Mouse (Mus musculus) kidney, embryonic 15.5 days (tissue): ENCODE data around the gene B9d1. TPM values are rescaled to one million over a fixed set of nuclear protein-coding genes. Genes with fewer than 3 reads are reported as not detected.
A peak's percentile ranks its signal among the peaks of the same experiment; 100 is the strongest.

Source experiments
- ATAC-seq: fragments of 200-750 bp; cut with Nextera tagmentation; replicated peaks from 2 replicates; pipeline ENCODE4 v1.8.0; 2017; ENCODE audit warnings: moderate TSS enrichment; ENCODE audit not compliant: low FRiP score
- H3K27ac ChIP-seq: fragments of 300-500 bp; sonication (generic); 2 replicates; pipeline ENCODE4 v1.5.1; 2015; ENCODE audit warnings: mild to moderate bottlenecking, inconsistent platforms
- H3K27me3 ChIP-seq: fragments of 300-500 bp; sonication (generic); 2 replicates; pipeline ENCODE4 v1.6.1; 2015; ENCODE audit warnings: inconsistent platforms
- H3K36me3 ChIP-seq: fragments of 300-500 bp; sonication (generic); 2 replicates; pipeline ENCODE4 v1.6.1; 2015; ENCODE audit warnings: inconsistent platforms
- H3K4me1 ChIP-seq: fragments of 300-500 bp; sonication (generic); 2 replicates; pipeline ENCODE4 v1.6.1; 2015; ENCODE audit warnings: inconsistent platforms
- H3K4me2 ChIP-seq: fragments of 300-500 bp; sonication (generic); 2 replicates; pipeline ENCODE4 v1.6.1; 2015; ENCODE audit warnings: moderate library complexity, mild to moderate bottlenecking, inconsistent platforms
- H3K4me3 ChIP-seq: fragments of 300-500 bp; sonication (generic); replicated peaks from 2 replicates; pipeline ENCODE4 v1.5.1; 2015; ENCODE audit warnings: mild to moderate bottlenecking, inconsistent platforms
- H3K9ac ChIP-seq: fragments of 300-500 bp; sonication (generic); 2 replicates; pipeline ENCODE4 v1.6.1; 2015; ENCODE audit warnings: mild to moderate bottlenecking, inconsistent platforms
- H3K9me3 ChIP-seq: fragments of 300-500 bp; sonication (generic); replicated peaks from 2 replicates; pipeline ENCODE4 v1.6.1; 2016; ENCODE audit warnings: inconsistent platforms
- WGBS: fragments of 180-500 bp; shearing (Covaris S2); methylation state at CpG from one replicate; pipeline ENCODE4 v1.1.7; 2015; ENCODE audit warnings: mixed read lengths; 5-methylcytosine and 5-hydroxymethylcytosine counted together
- polyA plus RNA-seq: library from polyadenylated mRNA; unstranded; fragments of >200 nt; fragmentation: Nextera tagmentation; extraction: Ambion mirVana; gene quantifications from 2 replicates; pipeline ENCODE4 v1.2.1, GENCODE M21; 2015

The B9d1 gene
- polyA plus RNA-seq, 1 experiment from 2014 or later = 45.2 TPM

- Histone ChIP-seq H3K4me1 (peaks cover 34% of the 10 kb centered on the region), H3K9me3 (no peaks in the 10 kb centered on the region), H3K4me2 (peak overlapping the region; percentile 71), H3K36me3 (peaks cover 51% of the 10 kb centered on the region), H3K9ac (peak overlapping the region; percentile 79), H3K27ac (no peak overlapping the region), H3K27me3 (no peaks in the 10 kb centered on the region), H3K4me3 (peak overlapping the region; percentile 74)
- WGBS = 67% methylated on average over 12 of the region's 12 CpGs
- ATAC-seq = no peak
Observed at GRCm38 (mm10) chr11:61492749-61493401, 12.1 kb upstream of the B9d1 start.

- WGBS = under 1% methylated on average over 46 of the region's 50 CpGs
- Histone ChIP-seq H3K9me3 (no peaks in the 10 kb centered on the region), H3K27me3 (no peaks in the 10 kb centered on the region), H3K36me3 (peaks cover 43% of the 10 kb centered on the region), H3K9ac (peak overlapping the region; percentile 79), H3K4me1 (peaks cover 30% of the 10 kb centered on the region), H3K4me3 (peak overlapping the region; percentile 74), H3K27ac (peak overlapping the region; percentile 93), H3K4me2 (peak overlapping the region; percentile 71)
- ATAC-seq = peak; percentile 65
Observed at GRCm38 (mm10) chr11:61493525-61494128, 11.3 kb upstream of the B9d1 start.

GRCm38 (mm10) chr11:61494129-61494997, 10.6 kb upstream of the B9d1 start, which contains the start of gene Mapk7:
Gene Mapk7 (minus strand): TSS chr11:61494406.
- peaks cover 30% of the 10 kb centered on the region for H3K4me1 ChIP-seq
- H3K27me3 ChIP-seq = no peaks in the 10 kb centered on the region
- H3K9ac ChIP-seq = peak within 1 kb of the TSS; percentile 79
- peaks cover 36% of the 10 kb centered on the region for H3K36me3 ChIP-seq
- no peaks in the 10 kb centered on the region for H3K9me3 ChIP-seq
- peak within 1 kb of the TSS; percentile 74 for H3K4me3 ChIP-seq
- H3K4me2 ChIP-seq = peak within 1 kb of the TSS; percentile 71
- peak within 1 kb of the TSS; percentile 95 for H3K27ac ChIP-seq
- ATAC-seq = peak; percentile 96
- WGBS = under 1% methylated on average over 62 of the region's 62 CpGs

- no peaks in the 10 kb centered on the region for H3K27me3 ChIP-seq
- no peak for ATAC-seq
- H3K9ac ChIP-seq = no peak overlapping the region
- H3K4me1 ChIP-seq = peaks cover 18% of the 10 kb centered on the region
- peak overlapping the region; percentile 95; the same call in 1 of the 2 replicates for H3K27ac ChIP-seq
- no peak overlapping the region for H3K4me2 ChIP-seq
- H3K36me3 ChIP-seq = peaks cover 24% of the 10 kb centered on the region
- 86% methylated on average over 2 of the region's 2 CpGs for WGBS
- no peaks in the 10 kb centered on the region for H3K9me3 ChIP-seq
- H3K4me3 ChIP-seq = no peak overlapping the region
Observed at GRCm38 (mm10) chr11:61495528-61495927, 9.4 kb upstream of the B9d1 start.

GRCm38 (mm10) chr11:61497490-61497889, 7.5 kb upstream of the B9d1 start:
- H3K36me3 ChIP-seq = peaks cover 5% of the 10 kb centered on the region; the same call in 1 of the 2 replicates
- WGBS = 70% methylated on average over 1 of the region's 1 CpGs

GRCm38 (mm10) chr11:61498736-61499504, 6.0 kb upstream of the B9d1 start:
- Histone ChIP-seq H3K4me1 (peaks cover 6% of the 10 kb centered on the region; the same call in 1 of the 2 replicates), H3K27me3 (no peaks in the 10 kb centered on the region), H3K4me3 (no peak overlapping the region), H3K9ac (no peak overlapping the region), H3K27ac (no peak overlapping the region), H3K4me2 (no peak overlapping the region), H3K9me3 (no peaks in the 10 kb centered on the region), H3K36me3 (no peaks in the 10 kb centered on the region)
- ATAC-seq = no peak
- WGBS = 65% methylated on average over 6 of the region's 6 CpGs

More at GRCm38 (mm10) chr11:61497490-61497889, 7.5 kb upstream of the B9d1 start:
- Histone ChIP-seq H3K9me3 (no peaks in the 10 kb centered on the region), H3K4me1 (peaks cover 15% of the 10 kb centered on the region), H3K27me3 (no peaks in the 10 kb centered on the region), H3K4me3 (no peak overlapping the region), H3K27ac (no peak overlapping the region), H3K9ac (no peak overlapping the region), H3K4me2 (no peak overlapping the region)
- no peak for ATAC-seq

GRCm38 (mm10) chr11:61503933-61504332, 1.0 kb upstream of the B9d1 start:
- 0 out of 2 replicates have a peak overlapping the region, but pooled peaks have one; percentile 78 for H3K4me2 ChIP-seq
- WGBS = 78% methylated on average over 8 of the region's 8 CpGs
- no peak overlapping the region for H3K9ac ChIP-seq
- no peak for ATAC-seq
- no peaks in the 10 kb centered on the region for H3K27me3 ChIP-seq
- H3K9me3 ChIP-seq = no peaks in the 10 kb centered on the region
- no peak overlapping the region for H3K27ac ChIP-seq
- H3K36me3 ChIP-seq = no peaks in the 10 kb centered on the region
- H3K4me3 ChIP-seq = no peak overlapping the region
- peaks cover 21% of the 10 kb centered on the region for H3K4me1 ChIP-seq

GRCm38 (mm10) chr11:61514953-61515352, 10.0 kb downstream of the B9d1 start:
- Histone ChIP-seq H3K27ac (no peak overlapping the region), H3K36me3 (peaks cover 78% of the 10 kb centered on the region), H3K4me2 (no peak overlapping the region), H3K9me3 (no peaks in the 10 kb centered on the region), H3K27me3 (no peaks in the 10 kb centered on the region), H3K4me3 (no peak overlapping the region), H3K9ac (no peak overlapping the region), H3K4me1 (no peaks in the 10 kb centered on the region)
- WGBS = 43% methylated on average over 3 of the region's 3 CpGs
- no peak for ATAC-seq

GRCm38 (mm10) chr11:61517971-61518370, 13.0 kb downstream of the B9d1 start:
- H3K36me3 ChIP-seq = peaks cover 86% of the 10 kb centered on the region
- WGBS = 93% methylated on average over 1 of the region's 1 CpGs
- no peaks in the 10 kb centered on the region for H3K4me1 ChIP-seq

GRCm38 (mm10) chr11:61518871-61519270, 13.9 kb downstream of the B9d1 start:
- H3K4me1 ChIP-seq = no peaks in the 10 kb centered on the region
- H3K36me3 ChIP-seq = peaks cover 84% of the 10 kb centered on the region
- no peak for ATAC-seq
- no peak overlapping the region for H3K4me2 ChIP-seq
- H3K27me3 ChIP-seq = no peaks in the 10 kb centered on the region
- H3K9me3 ChIP-seq = no peaks in the 10 kb centered on the region
- H3K9ac ChIP-seq = no peak overlapping the region
- H3K4me3 ChIP-seq = no peak overlapping the region
- 86% methylated on average over 3 of the region's 3 CpGs for WGBS
- H3K27ac ChIP-seq = no peak overlapping the region

More at GRCm38 (mm10) chr11:61517971-61518370, 13.0 kb downstream of the B9d1 start:
- no peak overlapping the region for H3K4me2 ChIP-seq
- ATAC-seq = no peak
- no peak overlapping the region for H3K4me3 ChIP-seq
- no peaks in the 10 kb centered on the region for H3K27me3 ChIP-seq
- H3K9me3 ChIP-seq = no peaks in the 10 kb centered on the region
- no peak overlapping the region for H3K27ac ChIP-seq
- no peak overlapping the region for H3K9ac ChIP-seq

GRCm38 (mm10) chr11:61519484-61520107, 14.7 kb downstream of the B9d1 start:
- Histone ChIP-seq H3K4me1 (no peaks in the 10 kb centered on the region), H3K27me3 (no peaks in the 10 kb centered on the region), H3K4me2 (no peak overlapping the region), H3K9me3 (no peaks in the 10 kb centered on the region), H3K9ac (no peak overlapping the region), H3K36me3 (peaks cover 80% of the 10 kb centered on the region), H3K27ac (no peak overlapping the region), H3K4me3 (no peak overlapping the region)
- no peak for ATAC-seq
- WGBS = 98% methylated on average over 3 of the region's 3 CpGs
